Mouse (Mus musculus) liver, embryonic 14.5 days (tissue): ENCODE results near the gene Hoxd3.

ENCODE experiments used
- CTCF ChIP-seq: IDR thresholded peaks from 2 replicates; pipeline ENCODE4 v1.5.1; 2016; ENCODE audit warnings: antibody characterized with exemption, low read depth, control low read depth
- EP300 ChIP-seq: IDR thresholded peaks from 2 replicates; pipeline ENCODE4 v1.6.1; 2016; ENCODE audit warnings: antibody characterized with exemption, low read depth

GRCm38 (mm10) chr2:74714156-74714789 lies 2.5 kb downstream of the Hoxd3 start:
- TF ChIP-seq CTCF (no peak), EP300 (no peak)
